Mouse (Mus musculus) gastrocnemius, adult 18-20 months (tissue): ENCODE results near the gene Vmn1r151. TPM values are rescaled to one million over a fixed set of nuclear protein-coding genes. Genes with fewer than 3 reads are reported as not detected.
"Not testable (repeated sequence)": the region's sequence is repeated elsewhere in the genome, so short reads cannot be mapped to it uniquely, and the experiment has no call there.

Source experiments
- DNase-seq: peaks from one replicate; pipeline ENCODE4 v3.0.0; 2021; ENCODE audit warnings: low spot score
- long read RNA-seq, 2 experiments: library from polyadenylated mRNA; stranded (forward); transcript quantifications; one replicate each; pipeline ENCODE4 v2.0.0; 2021
- total RNA-seq, 2 experiments: library from RNA; stranded (reverse); gene quantifications; 2 replicates each; pipeline ENCODE4 v1.2.3; 2021

Vmn1r151 gene
- total RNA-seq: not detected
- long read RNA-seq, experiment 1: 0 reads
- long read RNA-seq, experiment 2: 0 reads

GRCm38 (mm10) chr7:22499578-22499977, at the start of gene Vmn1r151:
Vmn1r151 (minus strand) TSS chr7:22499678.
- DNase-seq: not testable (repeated sequence)

GRCm38 (mm10) chr7:22534787-22535186, 35.3 kb upstream of the Vmn1r151 start, which contains the start of gene Gm8677:
Gm8677 (minus strand) TSS chr7:22534887.
- not testable (repeated sequence) for DNase-seq

- not testable (repeated sequence) for DNase-seq
Observed at GRCm38 (mm10) chr7:22522667-22523066, 23.2 kb upstream of the Vmn1r151 start, which contains the start of gene Vmn1r152. Vmn1r152 (plus strand) TSS chr7:22522967.

- DNase-seq: not testable (repeated sequence)
Observed at GRCm38 (mm10) chr7:22463975-22464374, 35.5 kb downstream of the Vmn1r151 start, which contains the start of gene Gm10665. Gm10665 (minus strand) TSS chr7:22464075.

Other genes with a start within 250 kb of the Vmn1r151 start
- not detected for gene Gm4187, start 170.0 kb downstream of the Vmn1r151 start, total RNA-seq
- gene Gm8660, start 128.6 kb downstream of the Vmn1r151 start, total RNA-seq: not detected
- gene Vmn1r148, start 86.1 kb downstream of the Vmn1r151 start, total RNA-seq: not detected
- not detected for gene Vmn1r149, start 61.4 kb downstream of the Vmn1r151 start, total RNA-seq
- not detected for gene Gm10665, start 35.6 kb downstream of the Vmn1r151 start, total RNA-seq
- gene Vmn1r152, start 23.3 kb upstream of the Vmn1r151 start, total RNA-seq: not detected
- gene Gm8677, start 35.2 kb upstream of the Vmn1r151 start, total RNA-seq: not detected
- gene Gm4201, start 65.7 kb upstream of the Vmn1r151 start, total RNA-seq: not detected
- not detected for gene Gm4565, start 88.4 kb upstream of the Vmn1r151 start, total RNA-seq
- gene Vmn1r155, start 158.3 kb upstream of the Vmn1r151 start, total RNA-seq: not detected
- gene Gm8693, start 192.6 kb upstream of the Vmn1r151 start, total RNA-seq: not detected
- gene Gm4567, start 220.0 kb upstream of the Vmn1r151 start, total RNA-seq: not detected